Comparison of ENCODE assay signal across 9 mouse cellular contexts in the genomic region with DNA sequence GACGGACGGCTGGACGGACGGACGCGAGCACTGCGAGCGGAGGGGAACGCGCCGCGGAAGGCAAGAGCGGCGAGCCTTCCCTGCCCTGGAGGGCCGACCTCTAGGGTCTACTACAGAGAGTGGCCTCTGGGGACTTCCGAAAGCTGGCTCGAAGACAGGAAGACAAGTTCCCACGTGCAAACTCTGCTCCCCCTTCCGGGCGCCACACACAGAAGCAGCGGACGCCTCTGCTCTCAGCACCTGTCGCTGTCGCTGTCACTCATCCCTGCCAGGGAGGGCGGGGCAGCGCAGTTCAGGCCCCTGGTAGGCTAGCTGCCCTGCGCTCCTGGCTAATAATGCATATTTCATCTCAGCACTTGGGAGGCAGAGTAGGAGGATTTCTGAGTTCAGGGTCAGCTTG. TPM values are rescaled to one million over a fixed set of nuclear protein-coding genes. Genes with fewer than 3 reads are reported as not detected.
DNase-seq lines count a peak whose midpoint lies in the region; ATAC-seq and TF ChIP-seq lines count a peak whose summit lies in the region.
"Had no signal": no experiment of that assay in that cellular context is flagged by ENCODE, and none has a peak within 500 bp of the region (broad histone marks: within the 10 kb centered on the region; RNA-seq: fewer than 3 reads in every experiment).

No protein-coding gene starts in this region.

- no peak overlapping the region for H3K27ac ChIP-seq in cerebellum, adult 2 months (ENCODE audit: insufficient read depth, low read length)
- no peak overlapping the region for H3K27ac ChIP-seq in forebrain, embryonic 16.5 days (ENCODE audit: low read length)
- H3K27ac ChIP-seq in hindbrain, embryonic 15.5 days (replicated peaks) = no peak overlapping the region
- no peak overlapping the region for H3K27ac ChIP-seq in limb, embryonic 15.5 days
- no peak overlapping the region for H3K27ac ChIP-seq in midbrain, embryonic 14.5 days (replicated peaks; ENCODE audit: low read depth, low read length)
- no peak overlapping the region for H3K27ac ChIP-seq in stomach, postnatal 0 days (replicated peaks)

- H3K36me3 ChIP-seq in forebrain, embryonic 16.5 days (ENCODE audit: control insufficient read depth, insufficient read depth) = no peaks in the 10 kb centered on the region
- no peaks in the 10 kb centered on the region for H3K36me3 ChIP-seq in hindbrain, embryonic 15.5 days
- H3K36me3 ChIP-seq in limb, embryonic 15.5 days = no peaks in the 10 kb centered on the region
- no peaks in the 10 kb centered on the region for H3K36me3 ChIP-seq in midbrain, embryonic 14.5 days (ENCODE audit: control insufficient read depth, insufficient read depth, low read length)
- no peaks in the 10 kb centered on the region for H3K36me3 ChIP-seq in stomach, postnatal 0 days (ENCODE audit: control insufficient read depth, insufficient read depth, low read length)

- no peaks in the 10 kb centered on the region for H3K4me1 ChIP-seq in cerebellum, adult 2 months (ENCODE audit: control insufficient read depth, insufficient read depth, low read length)
- H3K4me1 ChIP-seq in forebrain, embryonic 16.5 days (replicated peaks; ENCODE audit: control insufficient read depth, insufficient read depth, low read length) = peaks cover 5% of the 10 kb centered on the region
- H3K4me1 ChIP-seq in hindbrain, embryonic 15.5 days (replicated peaks) = peaks cover 10% of the 10 kb centered on the region
- peaks cover 12% of the 10 kb centered on the region for H3K4me1 ChIP-seq in limb, embryonic 15.5 days
- H3K4me1 ChIP-seq in midbrain, embryonic 14.5 days (ENCODE audit: control insufficient read depth, insufficient read depth, low read length) = no peaks in the 10 kb centered on the region
- H3K4me1 ChIP-seq in stomach, postnatal 0 days (replicated peaks; ENCODE audit: control insufficient read depth, insufficient read depth) = no peaks in the 10 kb centered on the region

- peak overlapping the region; percentile 15 for H3K9ac ChIP-seq in forebrain, embryonic 16.5 days (replicated peaks; ENCODE audit: low read depth, low read length)
- H3K9ac ChIP-seq in hindbrain, embryonic 15.5 days = 0 out of 2 replicates have a peak overlapping the region, but pooled peaks have one; percentile 22
- H3K9ac ChIP-seq in limb, embryonic 15.5 days = no peak overlapping the region
- H3K9ac ChIP-seq in midbrain, embryonic 14.5 days (replicated peaks; ENCODE audit: low read length) = no peak overlapping the region
- H3K9ac ChIP-seq in stomach, postnatal 0 days (ENCODE audit: low read length) = 0 out of 2 replicates have a peak overlapping the region, but pooled peaks have one; percentile 8

- under 1% methylated on average over 27 of the region's 27 CpGs for WGBS in cerebellum, adult 2 months
- WGBS in forebrain, embryonic 16.5 days = 4% methylated on average over 27 of the region's 27 CpGs
- under 1% methylated on average over 27 of the region's 27 CpGs for WGBS in hindbrain, embryonic 15.5 days
- 1% methylated on average over 27 of the region's 27 CpGs for WGBS in limb, embryonic 15.5 days
- WGBS in midbrain, embryonic 14.5 days = 1% methylated on average over 27 of the region's 27 CpGs
- 5% methylated on average over 27 of the region's 27 CpGs for WGBS in stomach, postnatal 0 days

- no peak for TF ChIP-seq POLR2A in cerebellum, adult 2 months (IDR thresholded peaks at IDR 0.05; ENCODE audit: borderline replicate concordance, insufficient read depth, low read length)

- TF ChIP-seq EP300 in stomach, postnatal 0 days (optimal IDR thresholded peaks at IDR 0.05) = no peak

- no peak overlapping the region for H3K4me3 ChIP-seq in cerebellum, adult 2 months (replicated peaks; ENCODE audit: insufficient read depth, low read depth, low read length)
- H3K4me3 ChIP-seq in forebrain, embryonic 16.5 days (replicated peaks; ENCODE audit: low read length) = peak overlapping the region; percentile 51
- peak overlapping the region; percentile 57 for H3K4me3 ChIP-seq in hindbrain, embryonic 15.5 days
- peak overlapping the region; percentile 50 for H3K4me3 ChIP-seq in limb, embryonic 15.5 days
- H3K4me3 ChIP-seq in midbrain, embryonic 14.5 days (replicated peaks; ENCODE audit: low read depth, low read length) = peak overlapping the region; percentile 46
- peak overlapping the region; percentile 45 for H3K4me3 ChIP-seq in stomach, postnatal 0 days (ENCODE audit: low read depth, low read length)

- DNase-seq in cerebellum, adult 2 months = peak; percentile 9 to 11
- DNase-seq in cerebellum, adult 11-12 months = no peak
- peak; percentile 64 to 70 for DNase-seq in adrenal gland, postnatal 36 days
- peak; percentile 74 for DNase-seq in midbrain, embryonic 14.5 days
- peak; percentile 58 for DNase-seq in stomach, postnatal 0 days (ENCODE audit: low spot score)

- H3K4me2 ChIP-seq in forebrain, embryonic 16.5 days (ENCODE audit: low read length) = peak overlapping the region; percentile 63
- H3K4me2 ChIP-seq in hindbrain, embryonic 15.5 days = peak overlapping the region; percentile 74
- peak overlapping the region; percentile 70 for H3K4me2 ChIP-seq in limb, embryonic 15.5 days
- H3K4me2 ChIP-seq in midbrain, embryonic 14.5 days (ENCODE audit: low read length) = peak overlapping the region; percentile 58
- H3K4me2 ChIP-seq in stomach, postnatal 0 days (replicated peaks; ENCODE audit: low read depth) = peak overlapping the region; percentile 57

- H3K9me3 ChIP-seq in forebrain, embryonic 16.5 days (ENCODE audit: control insufficient read depth, low read length) = 0 out of 2 replicates have a peak, but pooled peaks cover 3% of the 10 kb centered on the region
- no peaks in the 10 kb centered on the region for H3K9me3 ChIP-seq in hindbrain, embryonic 15.5 days
- peaks cover 4% of the 10 kb centered on the region; the same call in 1 of the 2 replicates for H3K9me3 ChIP-seq in limb, embryonic 15.5 days
- peaks cover 4% of the 10 kb centered on the region for H3K9me3 ChIP-seq in midbrain, embryonic 14.5 days (ENCODE audit: control insufficient read depth, low read length)
- H3K9me3 ChIP-seq in stomach, postnatal 0 days (ENCODE audit: control insufficient read depth, low read length) = peaks cover 4% of the 10 kb centered on the region; the same call in 1 of the 2 replicates

- no peak for TF ChIP-seq CTCF in cerebellum, adult 2 months (IDR thresholded peaks at IDR 0.05; ENCODE audit: borderline replicate concordance, insufficient read depth, low read depth, low read length)
- TF ChIP-seq CTCF in stomach, postnatal 0 days (IDR thresholded peaks at IDR 0.05; ENCODE audit: low read depth) = no peak

- no peaks in the 10 kb centered on the region; the same call in 1 of the 2 replicates for H3K27me3 ChIP-seq in cerebellum, adult 2 months (ENCODE audit: control insufficient read depth, insufficient read depth, low read length)
- peaks cover 6% of the 10 kb centered on the region for H3K27me3 ChIP-seq in forebrain, embryonic 16.5 days (replicated peaks; ENCODE audit: control insufficient read depth, insufficient read depth, low read length)
- H3K27me3 ChIP-seq in hindbrain, embryonic 15.5 days = peaks cover 20% of the 10 kb centered on the region
- peaks cover 27% of the 10 kb centered on the region for H3K27me3 ChIP-seq in limb, embryonic 15.5 days
- peaks cover 12% of the 10 kb centered on the region; the same call in 1 of the 2 replicates for H3K27me3 ChIP-seq in midbrain, embryonic 14.5 days (ENCODE audit: control insufficient read depth, insufficient read depth, low read length)
- H3K27me3 ChIP-seq in stomach, postnatal 0 days (ENCODE audit: control insufficient read depth, insufficient read depth, low read length) = peaks cover 7% of the 10 kb centered on the region

- ATAC-seq in forebrain, embryonic 16.5 days = peak; percentile 87
- peak; percentile 84 for ATAC-seq in hindbrain, embryonic 15.5 days (ENCODE audit: low FRiP score, low read depth)
- ATAC-seq in limb, embryonic 15.5 days (ENCODE audit: insufficient number of reproducible peaks, low FRiP score, low TSS enrichment, low read depth) = no peak
- ATAC-seq in midbrain, embryonic 14.5 days (ENCODE audit: low FRiP score, low TSS enrichment) = peak; percentile 85
- peak; percentile 77 for ATAC-seq in stomach, postnatal 0 days (ENCODE audit: low FRiP score, low TSS enrichment)

RNA-seq across cellular contexts. Expression of a gene that starts 0.3 kb away (rescaled TPM):
- polyA plus RNA-seq in cerebellum, adult 2 months (2012; rRNA removed) = not detected in 2 replicates
- total RNA-seq in adrenal gland, postnatal 36 days (2021) = under 1 TPM in 1 of 2 experiments, not detected in 1; 0.33 TPM
- not detected in 2 replicates for polyA plus RNA-seq in forebrain, embryonic 16.5 days (2015; fragmentation: Nextera tagmentation; extraction: Ambion mirVana)
- polyA plus RNA-seq in hindbrain, embryonic 15.5 days (2015; fragmentation: Nextera tagmentation; extraction: Ambion mirVana) = 0.22 TPM in 1 of 2 replicates, not detected in the other
- polyA plus RNA-seq in limb, embryonic 15.5 days (2015; fragmentation: Nextera tagmentation; extraction: Ambion mirVana) = 0.15 and 2.0 TPM in 2 replicates
- polyA plus RNA-seq in midbrain, embryonic 14.5 days (2014; fragmentation: Nextera tagmentation; extraction: Ambion mirVana) = not detected in 2 replicates
- 0.08 and 0.13 TPM in 2 replicates for polyA plus RNA-seq in stomach, postnatal 0 days (2015; fragmentation: Nextera tagmentation; extraction: Ambion mirVana)
- total RNA-seq: left cerebral cortex, postnatal 10 days had no signal

RNA-seq across cellular contexts. Expression of a gene that starts 42.1 kb away (rescaled TPM):
- 10.2 and 12.2 TPM in 2 replicates for polyA plus RNA-seq in cerebellum, adult 2 months (2012; rRNA removed)
- total RNA-seq in adrenal gland, postnatal 36 days (2021) = 1 to 10 TPM; 4.1 to 4.8 TPM
- polyA plus RNA-seq in forebrain, embryonic 16.5 days (2015; fragmentation: Nextera tagmentation; extraction: Ambion mirVana) = 5.0 and 5.1 TPM in 2 replicates
- polyA plus RNA-seq in hindbrain, embryonic 15.5 days (2015; fragmentation: Nextera tagmentation; extraction: Ambion mirVana) = 4.0 and 4.5 TPM in 2 replicates
- 1.8 and 2.4 TPM in 2 replicates for polyA plus RNA-seq in limb, embryonic 15.5 days (2015; fragmentation: Nextera tagmentation; extraction: Ambion mirVana)
- 5.0 and 5.1 TPM in 2 replicates for polyA plus RNA-seq in midbrain, embryonic 14.5 days (2014; fragmentation: Nextera tagmentation; extraction: Ambion mirVana)
- 1.6 and 1.7 TPM in 2 replicates for polyA plus RNA-seq in stomach, postnatal 0 days (2015; fragmentation: Nextera tagmentation; extraction: Ambion mirVana)

Comparison
In these comparisons a context has a peak if more than half of its experiments do, and no peak if none do; other contexts are left out.
1. H3K9ac ChIP-seq: peak in forebrain, embryonic 16.5 days (single experiment), hindbrain, embryonic 15.5 days (single experiment) and stomach, postnatal 0 days (single experiment); none in limb, embryonic 15.5 days (single experiment) and midbrain, embryonic 14.5 days (single experiment).
2. Peak in every context shown above with its lines, with median percentiles within 50 percentile points of each other: H3K4me2 ChIP-seq.